Mouse (Mus musculus) spleen, adult 10 weeks (tissue): ENCODE data around the gene Olfr592. TPM values are rescaled to one million over a fixed set of nuclear protein-coding genes. Genes with fewer than 3 reads are reported as not detected.

Experiments
- polyA plus RNA-seq: library from polyadenylated mRNA; stranded (reverse); fragments of 350-450 nt; fragmentation: Illumina TruSeq; extraction: RNeasy Lipid Tissue Mini Kit (QIAGEN cat#74804); gene quantifications from one replicate; pipeline ENCODE4 v1.2.3, GENCODE M21; 2015; ENCODE audit warnings: low replicate concordance; ENCODE audit not compliant: insufficient read depth

Gene Olfr592
- polyA plus RNA-seq, result not detected

GRCm38 (mm10) chr7:103184503-103184902 lies at the start of gene Olfr592:
Gene Olfr592 (plus strand): TSS chr7:103184803.

GRCm38 (mm10) chr7:103140579-103140978 lies 44.0 kb upstream of the Olfr592 start, which contains the start of gene Olfr588-ps1:
Gene Olfr588-ps1 (plus strand): TSS chr7:103140879.

DNA sequence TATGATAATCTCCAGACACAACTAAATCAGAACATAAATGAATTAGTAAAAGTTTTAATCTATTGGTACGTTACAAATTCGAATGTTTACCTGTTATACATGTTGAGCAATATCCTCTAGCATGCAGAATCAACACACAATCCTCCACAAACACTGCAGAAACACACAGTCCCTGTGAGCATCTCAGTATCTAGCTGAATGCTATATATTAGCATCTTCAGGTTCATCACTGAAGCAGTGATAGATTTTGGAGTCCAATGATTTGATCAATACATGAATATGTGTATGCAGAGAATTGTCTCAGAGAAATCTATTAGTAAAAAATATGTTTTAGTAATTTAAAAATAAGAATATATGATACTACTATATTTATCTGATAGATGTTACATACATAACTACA lies 28.3 kb upstream of the Olfr592 start, which contains the start of gene Olfr589:
Gene Olfr589, minus strand, starts transcription at position 101 of the 400 bp plus-strand sequence.

GRCm38 (mm10) chr7:103178240-103178639 lies 6.4 kb upstream of the Olfr592 start, which contains the start of gene Olfr591:
Gene Olfr591 (minus strand): TSS chr7:103178340.

DNA sequence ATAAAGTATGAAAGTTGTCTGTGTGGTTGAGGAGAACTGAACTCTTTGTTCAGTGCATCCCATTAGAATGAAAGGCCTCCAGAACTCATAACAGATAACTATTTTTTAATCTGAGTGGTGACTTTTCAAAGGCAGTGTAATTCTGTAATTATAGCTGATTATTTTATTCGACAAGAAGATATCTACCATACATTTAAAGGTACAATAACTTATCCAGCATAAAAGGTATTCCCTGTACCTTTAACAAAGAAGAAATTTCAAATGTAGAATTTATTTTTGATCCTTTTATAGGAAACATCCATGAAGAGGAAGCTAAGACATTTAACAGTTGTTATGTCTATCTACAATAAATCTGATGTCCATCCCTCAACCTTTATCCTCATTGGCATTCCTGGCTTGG lies 27.0 kb downstream of the Olfr592 start, which contains the start of gene Olfr593:
Gene Olfr593, plus strand, starts transcription at position 301 of the 400 bp plus-strand sequence.

GRCm38 (mm10) chr7:103216696-103217095 lies 32.1 kb downstream of the Olfr592 start, which contains the start of gene Olfr594:
Gene Olfr594 (plus strand): TSS chr7:103216996.

Other genes with a start within 250 kb of the Olfr592 start
- not detected for gene Olfr573-ps1, start 242.2 kb upstream of the Olfr592 start, polyA plus RNA-seq
- not detected for gene Olfr574, start 236.3 kb upstream of the Olfr592 start, polyA plus RNA-seq
- gene Olfr575, start 226.0 kb upstream of the Olfr592 start, polyA plus RNA-seq, result not detected
- not detected for gene Olfr576, start 222.1 kb upstream of the Olfr592 start, polyA plus RNA-seq
- not detected for gene Olfr577, start 208.9 kb upstream of the Olfr592 start, polyA plus RNA-seq
- not detected for gene Olfr578, start 195.5 kb upstream of the Olfr592 start, polyA plus RNA-seq
- gene Olfr582, start 146.8 kb upstream of the Olfr592 start, polyA plus RNA-seq, result not detected
- gene Olfr583, start 133.5 kb upstream of the Olfr592 start, polyA plus RNA-seq, result not detected
- gene Olfr584, start 102.9 kb upstream of the Olfr592 start, polyA plus RNA-seq, result not detected
- not detected for gene Olfr585, start 87.1 kb upstream of the Olfr592 start, polyA plus RNA-seq
- not detected for gene Olfr586, start 59.2 kb upstream of the Olfr592 start, polyA plus RNA-seq
- not detected for gene Olfr588-ps1, start 43.9 kb upstream of the Olfr592 start, polyA plus RNA-seq
- not detected for gene Olfr589, start 28.4 kb upstream of the Olfr592 start, polyA plus RNA-seq
- gene Olfr591, start 6.5 kb upstream of the Olfr592 start, polyA plus RNA-seq, result not detected
- not detected for gene Olfr593, start 27.1 kb downstream of the Olfr592 start, polyA plus RNA-seq
- not detected for gene Olfr594, start 32.2 kb downstream of the Olfr592 start, polyA plus RNA-seq
- gene Usp17ld, start 67.7 kb downstream of the Olfr592 start, polyA plus RNA-seq, result not detected
- gene Olfr596, start 120.8 kb downstream of the Olfr592 start, polyA plus RNA-seq, result not detected
- not detected for gene Olfr597, start 131.5 kb downstream of the Olfr592 start, polyA plus RNA-seq
- gene Olfr598, start 138.8 kb downstream of the Olfr592 start, polyA plus RNA-seq, result not detected
- not detected for gene Olfr599, start 151.1 kb downstream of the Olfr592 start, polyA plus RNA-seq
- not detected for gene Olfr600, start 164.9 kb downstream of the Olfr592 start, polyA plus RNA-seq
- not detected for gene Olfr601, start 177.9 kb downstream of the Olfr592 start, polyA plus RNA-seq
- not detected for gene Olfr603, start 201.4 kb downstream of the Olfr592 start, polyA plus RNA-seq
- gene Usp17lc, start 230.3 kb downstream of the Olfr592 start, polyA plus RNA-seq, result not detected